Mouse (Mus musculus) forebrain, postnatal 0 days (tissue): ENCODE results near the gene Dgki. TPM values are rescaled to one million over a fixed set of nuclear protein-coding genes. Genes with fewer than 3 reads are reported as not detected.

Experiments used
- ATAC-seq: fragments of 200-750 bp; cut with Nextera tagmentation; 2 replicates; pipeline ENCODE4 v1.8.0; 2017; ENCODE audit warnings: mild to moderate bottlenecking, moderate library complexity
- DNase-seq: peaks from one replicate; pipeline ENCODE4 v3.0.0-alpha.2; 2015
- H3K27ac ChIP-seq: fragments of 300-500 bp; sonication (generic); 2 replicates; pipeline ENCODE4 v1.5.1; 2014; ENCODE audit warnings: low read depth, mild to moderate bottlenecking, antibody characterized with exemption, low read length, moderate library complexity, mixed read lengths
- H3K27me3 ChIP-seq: fragments of 300-500 bp; sonication (generic); 2 replicates; pipeline ENCODE4 v1.6.1; 2014; ENCODE audit warnings: mild to moderate bottlenecking, low read length, mixed read lengths; ENCODE audit not compliant: insufficient read depth
- H3K36me3 ChIP-seq: fragments of 300-500 bp; sonication (generic); 2 replicates; pipeline ENCODE4 v1.6.1; 2014; ENCODE audit warnings: mild to moderate bottlenecking, moderate library complexity; ENCODE audit not compliant: insufficient read depth
- H3K4me1 ChIP-seq: fragments of 300-500 bp; sonication (generic); 2 replicates; pipeline ENCODE4 v1.6.1; 2014; ENCODE audit warnings: antibody characterized with exemption; ENCODE audit not compliant: insufficient read depth
- H3K4me2 ChIP-seq: fragments of 300-500 bp; sonication (generic); 2 replicates; pipeline ENCODE4 v1.6.1; 2014; ENCODE audit warnings: low read depth, mild to moderate bottlenecking, moderate library complexity
- H3K4me3 ChIP-seq: fragments of 300-500 bp; sonication (generic); 2 replicates; pipeline ENCODE4 v1.5.1; 2014; ENCODE audit warnings: low read depth, low read length, mixed read lengths
- H3K9ac ChIP-seq: fragments of 300-500 bp; sonication (generic); 2 replicates; pipeline ENCODE4 v1.6.1; 2014; ENCODE audit warnings: mild to moderate bottlenecking
- H3K9me3 ChIP-seq: fragments of 300-500 bp; sonication (generic); 2 replicates; pipeline ENCODE4 v1.6.1; 2016; ENCODE audit warnings: low read length
- CTCF ChIP-seq: sonication (generic); IDR thresholded peaks from 2 replicates; pipeline ENCODE4 v1.5.1; 2016; ENCODE audit warnings: antibody characterized with exemption, control low read depth, low read depth
- WGBS: fragments of 180-500 bp; shearing (Covaris S2); extraction: QIAGEN DNeasy Blood & Tissue Kit; methylation state at CpG from one replicate; pipeline ENCODE4 v1.1.7; 2014; 5-methylcytosine and 5-hydroxymethylcytosine counted together
- polyA plus RNA-seq: library from polyadenylated mRNA; unstranded; fragments of >200 nt; fragmentation: Nextera tagmentation; extraction: Ambion mirVana; gene quantifications from 2 replicates; pipeline ENCODE4 v1.2.1, GENCODE M21; 2015
- total RNA-seq: library from RNA; depleted of rRNA; stranded (reverse); fragments of >200 nt; gene quantifications from 2 replicates; pipeline ENCODE4 v1.2.3, GENCODE M21; 2014

Gene Dgki
- total and polyA plus RNA-seq, 2 experiments from 2014 or later: 5.5 to 34.0 TPM

GRCm38 (mm10) chr6:37030402-37030801 lies 269.6 kb downstream of the Dgki start:
- H3K4me1 ChIP-seq: no peaks in the 10 kb centered on the region
- 70% methylated on average over 2 of the region's 2 CpGs for WGBS

GRCm38 (mm10) chr6:37028841-37029240 lies 271.1 kb downstream of the Dgki start:
- no peak for ATAC-seq
- Histone ChIP-seq H3K9ac (no peak overlapping the region), H3K9me3 (no peaks in the 10 kb centered on the region; the same call in 1 of the 2 replicates), H3K27ac (no peak overlapping the region), H3K4me2 (no peak overlapping the region), H3K36me3 (peaks cover 23% of the 10 kb centered on the region), H3K27me3 (no peaks in the 10 kb centered on the region), H3K4me3 (no peak overlapping the region), H3K4me1 (no peaks in the 10 kb centered on the region)
- no peak for TF ChIP-seq CTCF
- no peak for DNase-seq
- 88% methylated on average over 6 of the region's 6 CpGs for WGBS

More at GRCm38 (mm10) chr6:37030402-37030801, 269.6 kb downstream of the Dgki start:
- Histone ChIP-seq H3K9ac (no peak overlapping the region), H3K4me2 (no peak overlapping the region), H3K27me3 (no peaks in the 10 kb centered on the region), H3K27ac (no peak overlapping the region), H3K36me3 (peaks cover 23% of the 10 kb centered on the region), H3K9me3 (no peaks in the 10 kb centered on the region; the same call in 1 of the 2 replicates), H3K4me3 (no peak overlapping the region)
- ATAC-seq (no peak), DNase-seq (no peak)
- no peak for TF ChIP-seq CTCF

GRCm38 (mm10) chr6:37028300-37028699 lies 271.7 kb downstream of the Dgki start:
- no peak for DNase-seq
- no peak overlapping the region for H3K4me2 ChIP-seq

GRCm38 (mm10) chr6:37026343-37027243 lies 273.4 kb downstream of the Dgki start:
- ATAC-seq: peak; percentile 78
- Histone ChIP-seq H3K4me2 (no peak overlapping the region), H3K4me3 (no peak overlapping the region), H3K27ac (no peak overlapping the region), H3K4me1 (no peaks in the 10 kb centered on the region), H3K27me3 (no peaks in the 10 kb centered on the region), H3K9me3 (no peaks in the 10 kb centered on the region), H3K36me3 (peaks cover 16% of the 10 kb centered on the region), H3K9ac (no peak overlapping the region)
- 61% methylated on average over 8 of the region's 8 CpGs for WGBS
- no peak for DNase-seq
- TF ChIP-seq CTCF: no peak

More at GRCm38 (mm10) chr6:37028300-37028699, 271.7 kb downstream of the Dgki start:
- 96% methylated on average over 2 of the region's 2 CpGs for WGBS
- Histone ChIP-seq H3K27me3 (no peaks in the 10 kb centered on the region), H3K4me1 (no peaks in the 10 kb centered on the region), H3K4me3 (no peak overlapping the region), H3K9ac (no peak overlapping the region), H3K27ac (no peak overlapping the region), H3K36me3 (peaks cover 23% of the 10 kb centered on the region), H3K9me3 (no peaks in the 10 kb centered on the region; the same call in 1 of the 2 replicates)
- no peak for TF ChIP-seq CTCF
- no peak for ATAC-seq

- Histone ChIP-seq H3K36me3 (peaks cover 5% of the 10 kb centered on the region), H3K4me3 (no peak overlapping the region), H3K27me3 (no peaks in the 10 kb centered on the region), H3K27ac (no peak overlapping the region), H3K4me2 (no peak overlapping the region), H3K9me3 (no peaks in the 10 kb centered on the region), H3K4me1 (0 out of 2 replicates have a peak, but pooled peaks cover 4% of the 10 kb centered on the region), H3K9ac (no peak overlapping the region)
- no peak for ATAC-seq
- no peak for TF ChIP-seq CTCF
- no peak for DNase-seq
These were observed 283.9 kb downstream of the Dgki start for GRCm38 (mm10) chr6:37016046-37016445.

- 93% methylated on average over 2 of the region's 2 CpGs for WGBS
- 0 out of 2 replicates have a peak, but pooled peaks cover 4% of the 10 kb centered on the region for H3K4me1 ChIP-seq
- H3K9ac ChIP-seq: no peak overlapping the region
- no peak overlapping the region for H3K27ac ChIP-seq
- no peak overlapping the region for H3K4me3 ChIP-seq
- TF ChIP-seq CTCF: 0 out of 2 replicates have a peak, but pooled peaks have one; percentile 7
- no peak overlapping the region for H3K4me2 ChIP-seq
- no peak for DNase-seq
- ATAC-seq: no peak
- H3K36me3 ChIP-seq: peaks cover 5% of the 10 kb centered on the region; the same call in 1 of the 2 replicates
- no peaks in the 10 kb centered on the region for H3K27me3 ChIP-seq
- no peaks in the 10 kb centered on the region for H3K9me3 ChIP-seq
These were observed 288.4 kb downstream of the Dgki start for GRCm38 (mm10) chr6:37011597-37011996.

- Histone ChIP-seq H3K4me2 (no peak overlapping the region), H3K4me1 (no peaks in the 10 kb centered on the region), H3K27me3 (no peaks in the 10 kb centered on the region), H3K9me3 (no peaks in the 10 kb centered on the region), H3K27ac (no peak overlapping the region), H3K36me3 (peaks cover 2% of the 10 kb centered on the region; the same call in 1 of the 2 replicates), H3K4me3 (no peak overlapping the region), H3K9ac (no peak overlapping the region)
- no peak for DNase-seq
- WGBS: 7% methylated on average over 4 of the region's 4 CpGs
- peak; percentile 32; the same call in 1 of the 2 replicates for ATAC-seq
- no peak for TF ChIP-seq CTCF
These were observed 292.4 kb downstream of the Dgki start for GRCm38 (mm10) chr6:37007573-37007972.
